Mouse (Mus musculus) MEL (cell line): ENCODE data around the gene Rab39.

Source experiments
- CTCF ChIP-seq, 3 experiments: IDR thresholded peaks in 2 of 3; conservative IDR thresholded peaks in 1 of 3; 2 replicates each; pipeline ENCODE4 v1.5.1; 2011 to 2012; ENCODE audit warnings: low read length in 3 of 3, low read depth in 2 of 3, mild to moderate bottlenecking in 2 of 3, improper control_type of control experiment in 1 of 3, inconsistent platforms in 1 of 3, mixed read lengths in 1 of 3, moderate library complexity in 1 of 3; ENCODE audit not compliant: control insufficient read depth in 1 of 3, insufficient read depth in 1 of 3, poor library complexity in 1 of 3, severe bottlenecking in 1 of 3
- ELF1 ChIP-seq: IDR thresholded peaks from 2 replicates; pipeline ENCODE4 v1.6.1; 2014; ENCODE audit warnings: low read depth, mild to moderate bottlenecking, inconsistent platforms, low read length, improper control_type of control experiment, moderate library complexity
- EP300 ChIP-seq, 2 experiments: IDR thresholded peaks; 2 replicates each; pipeline ENCODE4 v1.6.1; 2011; ENCODE audit warnings: improper control_type of control experiment in 2 of 2, low read length in 2 of 2, low read depth in 1 of 2, mild to moderate bottlenecking in 1 of 2
- GABPA ChIP-seq: IDR thresholded peaks from 2 replicates; pipeline ENCODE4 v1.6.1; 2012; ENCODE audit warnings: low read depth, mild to moderate bottlenecking, inconsistent platforms, low read length, improper control_type of control experiment, moderate library complexity
- POLR2A ChIP-seq, 2 experiments: IDR thresholded peaks; 2 replicates each; pipeline ENCODE4 v1.6.1; 2011 to 2012; ENCODE audit warnings: low read length in 2 of 2, mild to moderate bottlenecking in 2 of 2, control low read depth in 1 of 2, improper control_type of control experiment in 1 of 2, low read depth in 1 of 2, moderate library complexity in 1 of 2; ENCODE audit not compliant: control insufficient read depth in 1 of 2, insufficient read depth in 1 of 2, poor library complexity in 1 of 2
- POLR2AphosphoS2 ChIP-seq: IDR thresholded peaks from 2 replicates; pipeline ENCODE4 v1.6.1; 2011; ENCODE audit warnings: low read length, improper control_type of control experiment
- POLR2AphosphoS5 ChIP-seq: IDR thresholded peaks from 2 replicates; pipeline ENCODE4 v1.6.1; 2012; ENCODE audit warnings: low read depth, borderline replicate concordance, mild to moderate bottlenecking, inconsistent platforms, low read length, moderate library complexity, mixed read lengths
- RAD21 ChIP-seq: IDR thresholded peaks from 2 replicates; pipeline ENCODE4 v1.6.1; 2011; ENCODE audit warnings: mild to moderate bottlenecking, low read depth, low read length, improper control_type of control experiment
- USF1 ChIP-seq: IDR thresholded peaks from 2 replicates; pipeline ENCODE4 v1.6.1; 2014; ENCODE audit warnings: low read depth, mild to moderate bottlenecking, inconsistent platforms, low read length, improper control_type of control experiment, moderate library complexity

- TF ChIP-seq GABPA (no peak), POLR2A (IDR thresholded peaks at IDR 0.05; ENCODE audit: control insufficient read depth in 1 of 2, insufficient read depth in 1 of 2, low read depth in 1 of 2, low read length in 2 of 2, poor library complexity in 1 of 2) (no peak), USF1 (no peak), ELF1 (no peak), RAD21 (no peak), EP300 (IDR thresholded peaks at IDR 0.05; ENCODE audit: low read depth in 1 of 2, low read length in 2 of 2) (no peak), CTCF (IDR thresholded peaks at IDR 0.05 in 2 of 3, conservative IDR thresholded peaks at IDR 0.05 in 1 of 3; ENCODE audit: control insufficient read depth in 1 of 3, insufficient read depth in 1 of 3, low read depth in 2 of 3, low read length in 3 of 3, poor library complexity in 1 of 3, severe bottlenecking in 1 of 3) (no peak), POLR2AphosphoS2 (no peak), POLR2AphosphoS5 (no peak)
These were observed 44.4 kb upstream of the Rab39 start for GRCm38 (mm10) chr9:53750411-53750810.
